Mouse (Mus musculus) limb, embryonic 15.5 days (tissue): ENCODE results near the gene Nrgn. TPM values are rescaled to one million over a fixed set of nuclear protein-coding genes. Genes with fewer than 3 reads are reported as not detected.

ENCODE experiments used
- ATAC-seq: fragments of 200-750 bp; cut with Nextera tagmentation; 2 replicates; pipeline ENCODE4 v1.8.0; 2017; ENCODE audit warnings: low read depth, moderate TSS enrichment; ENCODE audit not compliant: insufficient number of reproducible peaks, low FRiP score, low TSS enrichment
- H3K27ac ChIP-seq: fragments of 300-500 bp; sonication (generic); 2 replicates; pipeline ENCODE4 v1.5.1; 2015; ENCODE audit warnings: moderate library complexity, mild to moderate bottlenecking, inconsistent platforms
- H3K27me3 ChIP-seq: fragments of 300-500 bp; sonication (generic); 2 replicates; pipeline ENCODE4 v1.6.1; 2015; ENCODE audit warnings: inconsistent platforms
- H3K36me3 ChIP-seq: fragments of 300-500 bp; sonication (generic); 2 replicates; pipeline ENCODE4 v1.6.1; 2015; ENCODE audit warnings: inconsistent platforms
- H3K4me1 ChIP-seq: fragments of 300-500 bp; sonication (generic); 2 replicates; pipeline ENCODE4 v1.6.1; 2015; ENCODE audit warnings: inconsistent platforms
- H3K4me2 ChIP-seq: fragments of 300-500 bp; sonication (generic); 2 replicates; pipeline ENCODE4 v1.6.1; 2015; ENCODE audit warnings: mild to moderate bottlenecking, inconsistent platforms
- H3K4me3 ChIP-seq: fragments of 300-500 bp; sonication (generic); 2 replicates; pipeline ENCODE4 v1.5.1; 2015; ENCODE audit warnings: mild to moderate bottlenecking, inconsistent platforms
- H3K9ac ChIP-seq: fragments of 300-500 bp; sonication (generic); 2 replicates; pipeline ENCODE4 v1.6.1; 2015; ENCODE audit warnings: inconsistent platforms
- H3K9me3 ChIP-seq: fragments of 300-500 bp; sonication (generic); 2 replicates; pipeline ENCODE4 v1.6.1; 2016; ENCODE audit warnings: inconsistent platforms
- WGBS: fragments of 180-500 bp; shearing (Covaris S2); methylation state at CpG from one replicate; pipeline ENCODE4 v1.1.7; 2015; 5-methylcytosine and 5-hydroxymethylcytosine counted together
- polyA plus RNA-seq: library from polyadenylated mRNA; unstranded; fragments of >200 nt; fragmentation: Nextera tagmentation; extraction: Ambion mirVana; gene quantifications from 2 replicates; pipeline ENCODE4 v1.2.1, GENCODE M21; 2015

Nrgn gene
- polyA plus RNA-seq, 1 experiment from 2014 or later: 7.4 TPM

GRCm38 (mm10) chr9:37550435-37550834 is 2.3 kb downstream of the Nrgn start:
- no peak for ATAC-seq
- WGBS: 53% methylated on average over 1 of the region's 1 CpGs
- Histone ChIP-seq H3K4me3 (no peak overlapping the region), H3K4me1 (peaks cover 23% of the 10 kb centered on the region), H3K9me3 (no peaks in the 10 kb centered on the region), H3K27me3 (peaks cover 84% of the 10 kb centered on the region), H3K4me2 (no peak overlapping the region), H3K27ac (no peak overlapping the region), H3K36me3 (no peaks in the 10 kb centered on the region), H3K9ac (no peak overlapping the region)

DNA sequence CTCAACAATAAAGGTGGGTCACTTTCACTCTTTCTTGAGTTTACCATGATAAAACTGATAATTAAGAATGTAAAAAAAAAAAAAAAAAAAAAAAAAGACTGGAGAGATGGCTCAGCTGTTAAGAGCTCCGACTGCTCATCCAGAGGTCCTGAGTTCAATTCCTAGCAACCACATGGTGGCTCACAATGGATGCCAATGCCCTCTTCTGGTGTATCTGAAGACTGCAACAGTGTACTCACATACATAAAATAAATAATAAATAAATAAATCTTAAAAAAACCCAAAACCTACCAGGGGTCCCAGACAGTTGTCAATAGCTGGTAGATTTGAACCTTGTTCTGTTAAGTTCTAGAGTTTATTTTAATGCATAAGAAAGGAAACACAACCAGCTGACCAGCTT is 5.8 kb downstream of the Nrgn start:
- no peak overlapping the region for H3K4me2 ChIP-seq

GRCm38 (mm10) chr9:37545847-37546452 is 6.8 kb downstream of the Nrgn start:
- WGBS: 21% methylated on average over 27 of the region's 27 CpGs
- Histone ChIP-seq H3K27ac (no peak overlapping the region), H3K4me3 (no peak overlapping the region)

More for the DNA sequence above, 5.8 kb downstream of the Nrgn start:
- Histone ChIP-seq H3K9me3 (no peaks in the 10 kb centered on the region), H3K27ac (no peak overlapping the region), H3K27me3 (peaks cover 66% of the 10 kb centered on the region), H3K9ac (no peak overlapping the region), H3K36me3 (no peaks in the 10 kb centered on the region), H3K4me1 (peaks cover 22% of the 10 kb centered on the region), H3K4me3 (no peak overlapping the region)
- WGBS: 95% methylated on average over 1 of the region's 1 CpGs
- no peak for ATAC-seq

DNA sequence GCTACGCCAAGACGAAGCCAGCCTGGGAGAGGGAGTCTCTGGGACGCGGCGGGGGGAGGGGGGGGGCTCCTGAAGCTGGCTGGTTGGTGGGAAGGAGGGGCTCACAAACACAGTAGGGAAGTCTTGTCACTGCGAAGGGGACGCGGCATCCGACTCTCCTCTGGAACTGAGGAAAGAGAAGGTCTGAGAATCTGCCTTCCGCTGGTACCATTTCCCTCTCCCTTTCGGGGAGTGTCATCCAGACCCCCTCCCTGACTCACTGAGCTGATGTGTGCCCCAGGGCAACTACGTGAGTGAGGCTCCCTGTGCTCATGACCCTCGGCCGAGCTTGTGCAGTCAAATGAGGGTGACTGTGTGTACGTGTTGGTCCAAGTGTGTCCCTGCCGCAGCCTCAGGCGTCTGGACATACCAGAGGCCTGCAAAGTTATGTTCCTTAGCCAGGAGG is 7.5 kb downstream of the Nrgn start:
- Histone ChIP-seq H3K9ac (no peak overlapping the region), H3K4me1 (peaks cover 18% of the 10 kb centered on the region), H3K4me3 (peak overlapping the region; percentile 27), H3K27ac (no peak overlapping the region), H3K36me3 (no peaks in the 10 kb centered on the region), H3K9me3 (no peaks in the 10 kb centered on the region), H3K4me2 (peak overlapping the region; percentile 47), H3K27me3 (peaks cover 53% of the 10 kb centered on the region)
- 11% methylated on average over 15 of the region's 17 CpGs for WGBS
- ATAC-seq: no peak

More at GRCm38 (mm10) chr9:37545847-37546452, 6.8 kb downstream of the Nrgn start:
- H3K36me3 ChIP-seq: no peaks in the 10 kb centered on the region
- H3K27me3 ChIP-seq: peaks cover 58% of the 10 kb centered on the region
- peaks cover 18% of the 10 kb centered on the region for H3K4me1 ChIP-seq
- ATAC-seq: no peak
- H3K9me3 ChIP-seq: no peaks in the 10 kb centered on the region
- H3K4me2 ChIP-seq: no peak overlapping the region
- no peak overlapping the region for H3K9ac ChIP-seq

- Histone ChIP-seq H3K27me3 (peaks cover 49% of the 10 kb centered on the region), H3K4me1 (peaks cover 18% of the 10 kb centered on the region), H3K4me2 (peak overlapping the region; percentile 47), H3K4me3 (peak overlapping the region; percentile 27), H3K9me3 (no peaks in the 10 kb centered on the region), H3K36me3 (no peaks in the 10 kb centered on the region), H3K27ac (no peak overlapping the region), H3K9ac (no peak overlapping the region)
- WGBS: 1% methylated on average over 29 of the region's 29 CpGs
- ATAC-seq: no peak
These were observed 8.1 kb downstream of the Nrgn start for GRCm38 (mm10) chr9:37544447-37545165.

DNA sequence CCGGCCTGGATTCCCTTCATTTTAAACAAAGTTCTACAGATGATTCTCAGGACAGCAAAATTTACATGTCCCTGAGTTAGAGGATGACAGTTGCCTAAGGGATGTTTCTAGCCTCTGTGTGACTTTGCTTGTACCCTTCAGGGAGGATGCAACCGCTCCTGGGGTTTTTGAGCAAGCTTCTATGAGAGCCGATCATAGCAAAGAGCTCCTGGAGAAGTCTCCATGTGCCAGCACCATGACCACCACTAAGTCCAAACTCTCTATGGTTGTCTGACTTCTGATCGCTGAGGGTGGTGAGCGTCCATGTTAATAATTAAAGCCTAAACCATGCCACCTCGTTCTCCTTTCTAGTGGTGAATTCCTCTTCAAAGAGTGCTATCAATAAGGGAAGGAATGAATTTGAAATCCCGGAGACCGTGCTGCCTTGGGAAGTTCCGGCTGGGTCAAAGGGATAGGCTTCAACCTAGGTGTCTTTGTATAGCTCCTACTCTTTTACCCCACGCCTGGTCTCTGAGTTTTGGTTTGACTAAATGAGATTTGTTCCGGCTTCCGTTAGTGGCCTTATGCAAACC is 8.7 kb downstream of the Nrgn start:
- WGBS: 36% methylated on average over 12 of the region's 12 CpGs
- Histone ChIP-seq H3K9ac (no peak overlapping the region), H3K4me3 (peak overlapping the region; percentile 27), H3K27me3 (peaks cover 49% of the 10 kb centered on the region), H3K36me3 (no peaks in the 10 kb centered on the region), H3K4me1 (peaks cover 22% of the 10 kb centered on the region), H3K4me2 (peak overlapping the region; percentile 47), H3K27ac (no peak overlapping the region), H3K9me3 (no peaks in the 10 kb centered on the region)
- no peak for ATAC-seq

DNA sequence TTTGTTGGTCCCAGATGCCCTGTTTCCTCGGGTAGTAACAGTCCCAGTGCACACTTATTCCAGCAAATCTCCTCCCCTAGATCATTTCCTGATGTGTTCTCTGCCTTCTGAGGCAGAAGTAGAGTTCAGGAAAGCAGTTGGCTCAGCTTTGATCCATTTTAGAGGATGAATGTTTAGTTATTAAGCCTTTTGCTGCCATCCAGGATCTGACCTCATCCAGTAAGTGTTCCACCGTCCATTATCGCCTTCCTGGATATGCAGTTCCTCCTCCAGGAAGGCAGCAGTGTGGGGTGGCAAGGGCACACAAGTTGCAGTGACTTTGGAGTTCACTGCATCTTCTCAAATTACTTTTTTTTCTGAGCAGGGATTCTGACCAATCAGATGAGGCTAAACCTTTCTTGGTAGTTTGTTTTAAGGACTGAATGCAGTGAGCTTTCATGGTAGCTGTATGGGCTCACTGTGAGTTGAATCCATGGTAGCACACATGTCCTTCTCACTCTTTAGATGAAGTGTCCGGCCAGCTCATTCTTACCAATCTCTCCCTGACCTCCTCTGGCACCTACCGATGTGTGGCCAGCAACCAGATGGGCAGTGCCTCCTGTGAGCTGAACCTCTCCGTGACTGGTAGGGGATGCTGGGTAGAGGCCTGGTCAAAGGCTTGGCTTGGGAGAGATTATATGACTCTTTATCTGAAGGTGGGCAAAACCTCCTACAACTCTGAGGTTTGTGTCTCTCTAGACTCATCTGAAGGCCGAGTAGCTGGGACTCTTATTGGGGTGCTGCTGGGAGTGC is 10.7 kb downstream of the Nrgn start:
- no peak for ATAC-seq
- Histone ChIP-seq H3K9ac (no peak overlapping the region), H3K27ac (no peak overlapping the region; the same call in 1 of the 2 replicates), H3K9me3 (no peaks in the 10 kb centered on the region), H3K4me3 (no peak overlapping the region), H3K4me1 (peaks cover 25% of the 10 kb centered on the region), H3K4me2 (no peak overlapping the region), H3K27me3 (peaks cover 49% of the 10 kb centered on the region), H3K36me3 (no peaks in the 10 kb centered on the region)
- 48% methylated on average over 7 of the region's 7 CpGs for WGBS

DNA sequence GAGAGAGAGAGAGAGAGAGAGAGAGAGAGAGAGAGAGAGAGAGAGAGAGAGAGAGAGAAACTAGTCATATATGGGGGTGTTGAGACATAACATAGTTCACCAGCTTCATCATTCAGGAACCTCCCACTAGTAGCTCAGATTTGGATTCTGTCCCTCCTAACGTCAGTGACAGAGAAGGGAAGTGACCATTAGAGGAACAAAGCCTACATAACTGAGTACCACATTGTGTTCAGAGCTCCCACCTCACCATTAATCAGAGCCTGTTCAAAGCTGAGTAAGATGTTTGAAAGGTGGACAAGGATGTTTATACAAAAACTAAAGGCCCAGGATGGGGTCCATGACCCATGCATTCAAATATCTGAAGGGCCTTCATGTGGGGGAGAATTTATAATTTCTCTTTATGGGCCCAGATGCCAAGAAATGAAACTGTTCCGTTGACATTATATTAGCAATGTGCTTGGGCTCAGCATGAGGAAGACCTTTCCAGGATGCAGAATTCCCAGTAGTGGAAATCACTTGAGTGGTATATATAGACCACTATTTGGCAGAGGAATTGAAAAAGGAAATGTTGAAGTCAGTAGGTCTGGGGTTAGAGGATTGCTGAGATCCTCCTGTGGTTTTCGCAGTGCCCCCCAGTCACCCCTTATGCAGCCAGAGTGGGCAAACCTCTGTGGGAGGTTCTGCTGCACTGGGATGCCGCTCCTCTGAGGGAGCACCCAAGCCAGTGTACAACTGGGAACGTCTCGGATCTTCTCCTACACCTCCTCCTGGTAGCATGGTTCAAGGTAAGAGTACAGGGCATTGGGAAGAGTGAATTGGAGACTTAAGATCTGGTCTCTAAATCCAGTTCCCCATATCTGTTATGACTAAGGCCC is 11.8 kb downstream of the Nrgn start:
- WGBS: 84% methylated on average over 6 of the region's 6 CpGs
- H3K9me3 ChIP-seq: no peaks in the 10 kb centered on the region
- H3K27ac ChIP-seq: peak overlapping the region; percentile 23; the same call in 1 of the 2 replicates
- no peak overlapping the region for H3K4me2 ChIP-seq
- no peak overlapping the region for H3K9ac ChIP-seq
- ATAC-seq: no peak
- peaks cover 40% of the 10 kb centered on the region for H3K27me3 ChIP-seq
- H3K4me3 ChIP-seq: no peak overlapping the region
- H3K36me3 ChIP-seq: no peaks in the 10 kb centered on the region
- peaks cover 24% of the 10 kb centered on the region for H3K4me1 ChIP-seq

DNA sequence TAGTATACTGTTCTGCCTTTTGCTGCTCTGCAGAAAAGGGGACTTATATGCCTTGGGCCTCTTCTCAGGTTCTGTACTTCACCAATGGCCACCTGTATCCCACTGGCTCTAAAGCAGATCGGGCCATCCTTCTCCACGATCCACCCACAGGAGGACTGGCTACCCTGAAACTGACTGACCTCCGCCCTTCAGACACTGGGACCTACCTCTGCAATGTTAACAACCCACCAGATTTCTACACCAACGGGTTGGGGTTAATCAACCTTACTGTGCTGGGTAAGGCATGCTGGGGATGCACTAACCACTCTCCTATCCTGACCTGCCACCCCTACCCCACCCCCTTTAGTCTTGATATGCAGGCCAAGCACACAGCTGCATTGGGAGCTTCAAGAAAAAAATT is 12.5 kb downstream of the Nrgn start:
- Histone ChIP-seq H3K36me3 (no peaks in the 10 kb centered on the region), H3K27ac (no peak overlapping the region)

GRCm38 (mm10) chr9:37539170-37540025 is 13.3 kb downstream of the Nrgn start, which contains the start of gene Vsig2:
Vsig2 (plus strand) TSS chr9:37539255.
- ATAC-seq: peak; percentile 22; the same call in 1 of the 2 replicates
- 57% methylated on average over 23 of the region's 23 CpGs for WGBS

More for the DNA sequence above, 12.5 kb downstream of the Nrgn start:
- Histone ChIP-seq H3K4me2 (no peak overlapping the region), H3K4me1 (peaks cover 19% of the 10 kb centered on the region), H3K4me3 (no peak overlapping the region), H3K9ac (no peak overlapping the region), H3K27me3 (peaks cover 32% of the 10 kb centered on the region), H3K9me3 (no peaks in the 10 kb centered on the region)
- ATAC-seq: no peak
- 85% methylated on average over 4 of the region's 4 CpGs for WGBS

More at GRCm38 (mm10) chr9:37539170-37540025, 13.3 kb downstream of the Nrgn start, which contains the start of gene Vsig2:
- Histone ChIP-seq H3K27me3 (peaks cover 28% of the 10 kb centered on the region), H3K4me1 (peaks cover 11% of the 10 kb centered on the region), H3K4me3 (no peak within 1 kb of the TSS), H3K4me2 (no peak within 1 kb of the TSS), H3K36me3 (no peaks in the 10 kb centered on the region), H3K9ac (no peak within 1 kb of the TSS), H3K9me3 (no peaks in the 10 kb centered on the region), H3K27ac (no peak within 1 kb of the TSS)
